Mouse (Mus musculus) spleen, postnatal 4 days (tissue): ENCODE measurements around the gene Bpifb2.
"Not testable (repeated sequence)": the region's sequence is repeated elsewhere in the genome, so short reads cannot be mapped to it uniquely, and the experiment has no call there.

ENCODE experiments used
- DNase-seq, 2 experiments: peaks; one replicate each; pipeline ENCODE4 v3.0.0; 2022; ENCODE audit warnings: low spot score in 2 of 2

The Bpifb2 gene

GRCm38 (mm10) chr2:153874745-153875144, at the start of gene Bpifb2:
TSS of gene Bpifb2 (plus strand) at chr2:153875045.
- DNase-seq = no peak

DNA sequence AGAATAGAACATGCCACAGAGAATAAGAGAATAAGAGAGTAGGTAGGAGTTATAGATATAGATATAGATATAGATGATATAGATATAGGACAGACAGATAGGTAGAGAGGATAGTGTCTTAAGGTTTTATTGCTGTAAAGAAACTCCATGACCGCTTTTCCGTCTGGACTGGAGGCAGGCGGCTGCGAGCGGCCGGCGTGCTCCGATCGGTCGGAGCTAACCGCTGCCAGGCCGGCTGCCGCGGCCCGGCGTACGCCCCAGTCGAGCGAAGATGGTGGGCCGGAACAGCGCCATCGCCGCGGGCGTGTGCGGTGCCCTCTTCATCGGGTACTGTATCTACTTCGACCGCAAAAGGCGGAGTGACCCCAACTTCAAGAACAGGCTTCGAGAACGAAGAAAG, 48.9 kb upstream of the Bpifb2 start:
- not testable (repeated sequence) for DNase-seq

DNA sequence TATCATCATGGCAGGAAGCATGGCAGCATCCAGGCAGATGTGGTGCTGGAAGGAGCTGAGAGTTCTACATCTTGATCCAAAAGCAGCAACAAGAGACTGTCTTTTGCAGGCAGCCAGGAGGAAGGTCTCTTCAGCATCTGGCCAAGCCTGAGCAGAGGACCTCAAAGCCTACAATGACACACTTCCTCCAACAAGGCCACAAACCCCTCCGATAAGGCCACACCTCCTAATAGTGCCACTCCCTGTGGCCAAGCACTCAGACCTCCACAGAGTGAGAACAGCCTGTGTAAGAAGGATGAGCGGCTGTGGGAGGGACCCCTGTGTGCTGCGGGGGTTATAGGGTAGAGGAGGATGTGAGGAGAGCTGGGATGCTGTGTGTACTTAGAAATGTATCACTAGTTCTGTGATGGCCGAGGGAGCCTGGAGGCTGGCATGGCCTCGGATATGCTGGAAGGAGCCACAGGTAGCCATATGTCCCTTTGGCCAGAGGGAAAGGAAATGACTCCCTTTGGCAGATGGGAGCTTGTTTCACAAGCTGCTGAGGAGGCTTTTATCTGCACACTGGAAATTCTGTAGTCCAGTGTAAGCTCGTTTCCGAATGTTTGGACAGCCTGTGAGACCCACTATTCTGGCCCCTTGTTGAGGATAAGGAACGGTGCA, 47.5 kb upstream of the Bpifb2 start:
- DNase-seq = no peak

DNA sequence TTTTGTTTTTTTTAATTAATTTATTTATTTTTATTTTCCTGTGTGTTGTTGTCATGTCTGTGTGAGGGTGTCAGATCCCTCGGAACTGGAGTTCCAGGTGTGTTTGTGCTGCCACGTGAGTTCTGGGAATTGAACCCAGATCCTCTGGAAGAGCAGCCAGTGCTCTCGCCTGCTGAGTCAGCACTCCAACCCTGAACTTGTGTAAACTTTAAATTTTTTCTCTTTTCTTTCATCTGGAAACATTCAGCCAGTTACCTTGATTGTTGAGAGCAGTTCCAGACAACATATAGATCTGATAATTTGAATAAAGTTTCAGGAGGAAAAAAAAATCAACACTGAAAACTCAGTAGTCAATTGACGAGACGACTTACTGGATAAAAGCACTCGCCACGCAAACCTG, 46.1 kb upstream of the Bpifb2 start:
- DNase-seq = no peak

- no peak for DNase-seq
Observed at GRCm38 (mm10) chr2:153833291-153833690, 41.6 kb upstream of the Bpifb2 start.

DNA sequence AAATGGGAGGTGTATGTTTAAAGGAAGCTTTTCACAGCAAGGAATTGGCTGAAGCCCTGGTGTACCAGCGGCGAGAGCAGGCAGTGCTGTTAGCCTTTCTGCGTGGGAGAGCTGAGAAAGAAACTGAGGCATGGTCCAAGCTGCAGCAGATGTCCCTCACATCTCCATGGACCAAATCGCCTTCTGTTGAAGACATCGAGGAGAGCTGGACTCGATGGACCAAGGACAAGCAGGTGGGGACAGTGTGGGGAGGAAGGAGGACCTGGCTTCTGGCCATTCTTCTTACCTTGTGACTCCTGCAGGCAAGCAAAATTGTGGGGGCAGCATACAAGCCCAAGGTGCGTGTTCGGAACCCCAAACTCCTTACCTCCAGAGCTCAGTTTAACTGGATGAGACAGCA, 32.0 kb upstream of the Bpifb2 start:
- DNase-seq = no peak

GRCm38 (mm10) chr2:153848389-153848788, 26.5 kb upstream of the Bpifb2 start:
- no peak for DNase-seq

- DNase-seq = no peak
Observed at GRCm38 (mm10) chr2:153850351-153851029, 24.4 kb upstream of the Bpifb2 start.

DNA sequence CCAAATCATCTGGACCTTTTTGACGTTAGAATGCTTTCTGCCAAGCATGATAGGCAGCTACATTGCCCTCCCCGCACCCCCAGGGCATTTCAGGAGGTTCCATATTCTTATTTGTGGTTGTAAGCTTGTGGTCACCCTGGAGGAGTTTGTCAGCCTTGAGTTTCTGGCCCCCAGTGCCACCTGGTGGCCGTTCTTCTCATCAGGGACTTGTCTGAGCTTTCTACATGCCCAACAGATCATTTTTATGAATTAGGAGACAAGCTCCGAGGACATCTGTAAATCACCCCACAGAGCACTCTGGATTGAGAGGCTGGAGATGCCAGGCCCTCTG, 23.9 kb upstream of the Bpifb2 start:
- DNase-seq = peak; percentile 52 to 74

- no peak for DNase-seq
Observed at GRCm38 (mm10) chr2:153853544-153853943, 21.3 kb upstream of the Bpifb2 start.

DNA sequence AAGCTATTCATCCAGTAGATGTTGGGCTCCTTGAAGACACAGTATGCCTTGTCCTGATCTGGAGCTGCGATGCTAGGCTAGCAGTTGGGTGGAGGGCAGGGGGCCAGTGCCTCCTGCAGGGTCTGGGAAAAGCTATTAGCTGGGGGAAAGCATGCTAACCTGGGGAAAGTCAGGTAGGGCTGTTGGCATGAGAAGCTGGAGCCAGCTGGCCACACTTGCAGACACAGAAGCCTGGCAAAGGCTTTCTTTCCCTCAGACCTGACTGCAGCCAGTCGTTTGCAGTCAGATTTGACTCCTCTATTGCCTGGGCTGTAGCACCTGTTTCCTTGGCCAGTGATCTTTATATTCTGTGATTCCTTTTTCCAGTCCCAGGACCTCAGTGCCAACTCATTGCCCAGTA, 15.3 kb upstream of the Bpifb2 start:
- DNase-seq = no peak

DNA sequence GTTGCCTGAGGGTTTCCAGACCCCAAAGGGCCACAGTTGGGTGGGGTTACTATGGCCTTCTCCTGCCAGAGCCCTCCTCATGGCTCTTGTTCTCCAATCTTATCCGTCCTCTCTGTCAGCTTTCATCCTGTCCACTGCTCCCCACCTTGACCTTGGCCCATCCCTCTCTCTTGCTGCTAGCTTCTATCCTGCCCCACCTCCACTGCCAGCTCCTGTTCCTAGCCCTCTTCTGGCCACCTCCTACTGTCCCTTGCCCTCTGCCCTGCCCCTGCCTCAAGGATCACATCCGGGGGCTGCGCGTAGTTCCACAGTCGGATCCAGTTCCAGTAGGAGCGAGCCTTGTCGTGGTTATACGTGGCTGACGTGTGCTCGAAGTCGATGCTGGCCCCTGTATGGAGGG, 14.5 kb upstream of the Bpifb2 start:
- DNase-seq = no peak

DNA sequence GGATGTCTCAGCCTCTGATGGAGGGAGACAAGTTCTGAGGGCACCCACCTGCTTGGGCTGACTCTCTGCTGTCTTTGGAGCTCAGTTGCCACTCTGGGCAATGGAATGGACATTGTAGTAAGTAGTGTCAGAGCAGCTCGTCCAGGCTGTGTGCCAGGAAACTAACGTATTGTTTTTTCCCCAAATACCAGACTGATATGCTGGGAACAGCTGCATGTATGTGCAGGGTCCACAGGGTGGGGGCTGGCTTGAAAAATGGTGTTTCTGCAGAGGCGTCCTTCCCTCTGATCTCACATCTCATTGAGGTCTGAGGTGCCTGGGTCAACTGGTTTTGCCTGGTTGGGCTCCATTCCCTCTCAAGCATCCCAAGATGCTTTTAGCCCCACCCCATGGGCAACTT, 14.1 kb upstream of the Bpifb2 start:
- no peak for DNase-seq

- DNase-seq = no peak
Observed at GRCm38 (mm10) chr2:153861960-153862359, 12.9 kb upstream of the Bpifb2 start.

GRCm38 (mm10) chr2:153870984-153871383, 3.9 kb upstream of the Bpifb2 start, which contains the start of gene Sun5:
TSS of gene Sun5 (minus strand) at chr2:153871084.
- no peak for DNase-seq

DNA sequence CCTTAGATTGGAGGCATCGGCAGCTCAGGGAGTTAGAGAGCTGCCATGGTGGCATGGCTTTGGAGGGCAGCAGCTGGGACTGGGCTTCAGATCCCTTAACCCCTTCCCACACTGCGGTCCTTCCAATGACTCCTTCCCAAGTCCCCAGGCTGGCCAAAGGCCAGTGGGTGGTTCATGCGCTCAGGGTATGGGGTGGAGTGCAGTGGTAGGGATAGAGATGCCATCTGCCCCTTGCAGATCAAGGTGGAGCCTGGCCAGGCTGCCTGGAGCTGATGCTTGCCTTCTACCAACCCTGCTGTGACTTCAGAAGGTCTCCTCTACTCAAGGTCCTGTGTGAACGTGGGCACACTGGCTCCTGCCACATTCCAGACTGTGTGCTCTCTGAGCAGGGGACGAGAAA, 24.3 kb downstream of the Bpifb2 start:
- no peak for DNase-seq

GRCm38 (mm10) chr2:153900088-153900487, 25.2 kb downstream of the Bpifb2 start, which contains the start of gene Bpifb6:
TSS of gene Bpifb6 (plus strand) at chr2:153900388.
- no peak for DNase-seq

- DNase-seq = no peak
Observed at GRCm38 (mm10) chr2:153902726-153903125, 27.9 kb downstream of the Bpifb2 start.

- no peak for DNase-seq
Observed at GRCm38 (mm10) chr2:153906626-153907025, 31.8 kb downstream of the Bpifb2 start.

GRCm38 (mm10) chr2:153914151-153914550, 39.3 kb downstream of the Bpifb2 start:
- no peak for DNase-seq

DNA sequence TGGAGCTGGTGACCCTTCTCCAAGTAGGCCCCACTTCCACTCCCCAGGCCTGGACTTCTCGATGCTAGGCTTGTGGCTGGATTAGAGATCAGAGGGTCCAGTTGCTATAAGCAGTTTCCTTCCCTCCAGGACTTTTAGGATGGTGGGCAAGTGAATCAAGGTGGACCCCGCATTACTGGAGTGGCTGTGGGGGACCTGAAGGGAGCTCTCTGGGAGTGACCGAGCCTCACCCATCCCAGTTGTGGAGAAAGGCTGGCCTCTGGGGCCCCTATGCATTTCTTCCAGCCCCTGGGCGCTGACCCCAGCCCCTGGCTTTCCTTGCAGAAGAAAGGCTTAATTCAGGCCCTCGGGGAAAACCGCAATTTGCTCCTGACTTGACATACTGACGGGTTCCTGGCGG, 43.1 kb downstream of the Bpifb2 start, which contains the start of gene Bpifb3:
TSS of gene Bpifb3 (plus strand) at position 301 of the 400 bp plus-strand sequence.
- no peak for DNase-seq

- no peak for DNase-seq
Observed at GRCm38 (mm10) chr2:153921246-153921645, 46.4 kb downstream of the Bpifb2 start.

DNA sequence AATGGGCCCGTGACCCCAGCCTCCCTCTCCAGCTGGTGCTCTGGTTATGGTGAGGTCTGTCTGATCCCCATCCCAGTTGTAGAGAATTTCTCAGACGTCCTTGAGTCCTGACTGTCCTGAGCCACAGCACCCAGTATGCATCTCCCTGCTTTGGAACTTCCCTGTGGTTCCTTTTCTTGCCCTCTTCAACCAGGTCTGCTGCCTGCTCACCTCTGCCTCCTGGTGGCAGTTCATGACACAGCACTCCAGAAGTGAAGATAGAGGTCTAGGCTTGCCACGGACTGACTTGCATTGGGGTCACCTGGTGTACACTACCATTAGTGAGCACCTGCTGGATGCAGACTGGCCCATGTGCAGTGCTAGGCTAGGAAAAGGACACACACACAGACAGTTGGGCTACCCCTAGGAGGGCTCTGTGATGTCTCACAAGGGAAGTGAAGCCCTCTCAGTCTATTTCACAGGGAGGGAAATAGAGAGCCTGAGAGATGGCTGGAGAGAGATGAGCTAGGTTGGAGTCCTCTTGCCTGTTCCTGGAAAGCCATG, 55.1 kb downstream of the Bpifb2 start:
- DNase-seq = peak; percentile 49 to 80
